Mouse (Mus musculus) heart, postnatal 36 days (tissue): ENCODE data around the gene Grhpr. TPM values are rescaled to one million over a fixed set of nuclear protein-coding genes. Genes with fewer than 3 reads are reported as not detected.
"Not testable (repeated sequence)": the region's sequence is repeated elsewhere in the genome, so short reads cannot be mapped to it uniquely, and the experiment has no call there.

ENCODE experiments used
- DNase-seq, 2 experiments: peaks; one replicate each; pipeline ENCODE4 v3.0.0; 2021 to 2022
- intact Hi-C: fragments of 180-260 bp; cut with DNase I; formaldehyde crosslinking; loops from one replicate; pipeline ENCODE4 v1.15.1; 2025
- total RNA-seq, 2 experiments: library from RNA; stranded (reverse); gene quantifications; 2 replicates each; pipeline ENCODE4 v1.2.3; 2021

Gene Grhpr
- total RNA-seq, 2 experiments from 2014 or later, result 36.9 to 41.9 TPM

DNA sequence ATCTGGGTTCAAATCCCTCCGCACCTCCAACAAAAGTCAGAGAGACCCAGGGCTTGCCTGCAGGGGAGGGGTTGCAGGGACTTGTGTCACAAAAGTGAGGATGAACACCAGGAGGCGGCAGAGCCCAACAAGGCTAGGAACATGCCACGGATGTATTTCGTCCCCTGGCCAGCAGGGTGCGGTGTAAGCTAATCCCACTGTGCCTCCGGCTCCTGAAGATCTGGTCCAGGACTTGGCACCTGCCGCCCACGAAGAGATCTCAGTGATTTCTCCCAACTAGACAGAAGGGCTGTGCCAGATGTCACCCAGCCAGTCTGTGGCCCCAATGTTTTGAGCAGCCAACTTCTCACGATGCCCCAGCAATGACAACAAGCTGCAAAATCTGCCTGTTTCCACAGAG, 7.7 kb upstream of the Grhpr start:
- DNase-seq, result peak; percentile 81 to 87
- intact Hi-C loops, result loop anchor here (2.0 to 5.0 kb wide), 2 partner anchors 216 to 307 kb away; partner anchors contain the start of gene Zcchc7

DNA sequence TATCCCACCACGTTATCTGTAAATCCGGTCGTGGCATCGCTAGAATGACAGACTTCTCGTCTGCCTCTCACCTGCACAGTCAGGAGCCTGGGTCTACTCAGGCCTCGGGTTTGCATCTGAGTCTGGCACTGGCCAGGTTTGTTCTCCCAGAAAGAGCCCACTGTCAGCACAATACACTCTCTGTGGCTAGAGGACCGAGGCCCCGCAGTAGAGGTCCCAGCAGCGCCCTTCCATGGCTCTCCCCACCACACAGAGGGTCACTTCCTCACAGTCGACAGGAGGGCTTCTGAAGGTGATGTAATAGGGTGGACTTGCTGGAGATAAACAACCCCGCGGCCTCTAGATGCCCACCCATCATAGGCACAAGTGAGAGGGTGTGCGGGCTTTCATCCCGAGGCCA, 7.3 kb upstream of the Grhpr start:
- intact Hi-C loops, result loop anchor here (2.0 to 5.0 kb wide), 2 partner anchors 217 to 307 kb away; partner anchors contain the start of gene Zcchc7
- no peak for DNase-seq

DNA sequence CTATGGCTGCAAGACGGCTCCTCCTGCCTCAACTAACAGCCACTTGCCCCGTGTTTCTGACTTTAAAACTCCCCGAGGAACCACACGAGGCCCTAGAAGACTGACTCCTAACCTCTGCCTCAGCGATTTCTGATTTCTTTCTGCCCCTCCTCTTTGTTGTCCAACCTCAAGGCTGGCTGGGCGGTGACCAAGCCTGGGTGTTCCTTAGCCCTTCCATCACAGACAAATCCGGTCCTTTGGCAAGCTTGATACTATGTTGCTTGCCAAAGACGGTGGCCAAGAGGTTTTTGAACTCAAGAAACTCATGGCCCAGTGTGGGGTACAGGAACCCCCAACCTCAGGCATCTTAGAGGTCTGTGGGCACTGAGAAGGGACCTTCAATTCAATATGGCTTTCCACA, 6.9 kb upstream of the Grhpr start:
- intact Hi-C loops, result loop anchor here (5.0 kb wide), 1 partner anchor 217 kb away; the partner anchor contains the start of gene Zcchc7
- no peak for DNase-seq

DNA sequence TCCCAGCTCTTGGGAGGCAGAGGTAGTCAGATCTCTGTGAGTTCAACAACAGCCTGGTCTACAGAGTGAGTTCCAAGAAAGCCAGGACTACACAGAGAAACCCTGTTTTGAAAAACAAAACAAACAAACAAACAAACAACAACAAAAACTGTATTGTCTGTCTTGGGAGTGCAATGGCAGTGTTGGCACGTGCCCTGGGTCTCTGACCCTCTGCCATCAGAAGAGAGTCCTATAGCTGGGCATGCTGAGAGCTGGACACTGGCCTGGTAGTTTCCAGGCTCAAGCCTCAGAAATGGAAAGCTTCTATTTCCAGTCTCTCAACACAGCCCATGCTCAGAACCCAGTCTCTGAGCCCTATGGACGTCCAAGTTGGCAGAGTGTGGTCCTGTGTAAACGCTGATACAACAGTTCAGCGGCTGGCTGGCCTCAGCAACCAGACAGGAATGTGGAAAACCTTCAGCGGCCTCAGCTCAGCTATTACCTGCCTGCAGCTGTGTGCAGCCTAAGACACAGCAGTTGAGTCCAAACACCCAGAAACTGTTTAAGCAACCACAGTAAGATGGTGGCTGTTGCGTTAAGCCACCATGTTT, 5.1 kb upstream of the Grhpr start:
- no peak for DNase-seq
- intact Hi-C loops, result no loop called here

DNA sequence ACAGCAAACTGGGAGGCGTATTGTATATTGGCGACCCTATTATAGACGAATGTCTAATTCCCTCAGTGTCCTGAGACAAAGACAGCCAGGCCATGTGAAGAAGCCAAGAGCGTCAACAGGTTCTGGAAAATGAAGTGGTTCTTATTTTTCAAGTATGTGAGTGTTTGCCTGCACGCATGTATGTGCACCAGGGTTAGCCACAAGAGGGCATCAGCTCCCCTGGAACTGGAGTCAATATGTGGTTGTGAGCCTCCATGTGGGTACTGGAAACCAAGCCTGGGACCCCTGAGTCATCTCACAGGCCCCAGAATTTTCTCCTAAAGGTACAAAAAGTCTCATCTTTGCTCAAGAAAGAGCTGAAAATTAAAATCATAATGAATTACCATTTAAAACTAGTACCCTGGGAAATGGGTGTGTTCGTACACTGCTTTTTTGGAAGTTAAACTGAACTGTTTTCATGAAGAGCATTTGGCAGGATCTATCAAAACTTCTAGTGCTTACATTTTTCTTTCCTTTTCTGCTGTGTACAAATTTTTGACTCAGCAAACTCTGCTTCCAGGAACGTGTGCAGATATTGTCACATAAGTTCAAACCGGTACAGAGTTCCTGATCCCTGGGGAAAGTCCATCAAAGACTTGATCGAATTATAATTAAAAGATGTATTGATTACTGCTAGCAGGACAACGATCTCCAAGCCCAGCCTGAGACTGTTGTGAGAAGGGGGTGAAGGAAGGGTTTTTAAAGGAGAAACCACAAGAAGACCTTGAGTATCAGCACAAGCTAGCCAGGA, 4.1 kb upstream of the Grhpr start:
- intact Hi-C loops, result no loop called here
- no peak for DNase-seq

DNA sequence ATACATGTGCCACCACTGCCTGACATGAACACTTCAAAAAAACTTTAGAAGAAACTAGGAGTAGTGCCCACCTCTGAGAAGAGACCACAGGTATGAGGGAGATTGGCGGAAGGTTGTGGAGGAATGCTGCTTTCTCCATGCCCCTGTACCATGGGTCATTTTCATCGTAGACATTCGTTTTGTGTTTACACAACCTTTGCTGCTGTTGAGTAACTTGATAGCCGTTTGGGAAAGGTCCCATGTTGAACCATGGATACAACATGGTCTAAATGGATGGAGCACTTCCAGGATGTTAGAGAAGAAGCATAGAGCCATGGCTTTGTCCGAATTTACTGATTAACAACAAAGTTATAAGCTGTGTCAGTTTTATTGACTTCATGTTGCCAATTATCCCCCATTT, 3.0 kb upstream of the Grhpr start:
- intact Hi-C loops, result no loop called here
- no peak for DNase-seq

DNA sequence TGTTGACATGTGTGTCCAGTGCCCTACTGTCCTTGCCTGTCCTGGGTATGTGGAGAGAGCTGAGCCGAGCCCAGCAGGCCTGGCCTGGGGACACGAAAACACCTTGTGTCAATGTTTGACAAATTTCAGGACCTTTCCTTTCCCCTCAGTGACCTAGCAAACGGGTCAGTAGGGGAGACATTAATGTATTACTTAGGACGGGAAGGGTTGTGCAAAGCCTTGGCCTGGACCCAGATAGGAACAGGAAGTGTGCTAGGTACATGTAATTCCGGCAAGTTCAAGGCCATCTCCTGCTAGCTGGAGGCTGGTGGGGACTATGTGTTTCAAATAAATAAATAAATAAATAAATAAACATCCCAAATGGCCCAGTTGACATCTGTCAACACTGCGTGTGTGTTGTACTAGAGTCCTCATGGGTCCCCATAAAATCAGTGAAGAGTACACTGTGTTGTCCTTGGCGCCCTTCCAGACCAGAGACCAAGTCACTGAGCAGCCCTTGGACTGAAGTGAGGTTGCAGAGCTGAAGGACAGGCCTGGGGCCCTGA, 1.3 kb upstream of the Grhpr start:
- no peak for DNase-seq
- intact Hi-C loops, result no loop called here

DNA sequence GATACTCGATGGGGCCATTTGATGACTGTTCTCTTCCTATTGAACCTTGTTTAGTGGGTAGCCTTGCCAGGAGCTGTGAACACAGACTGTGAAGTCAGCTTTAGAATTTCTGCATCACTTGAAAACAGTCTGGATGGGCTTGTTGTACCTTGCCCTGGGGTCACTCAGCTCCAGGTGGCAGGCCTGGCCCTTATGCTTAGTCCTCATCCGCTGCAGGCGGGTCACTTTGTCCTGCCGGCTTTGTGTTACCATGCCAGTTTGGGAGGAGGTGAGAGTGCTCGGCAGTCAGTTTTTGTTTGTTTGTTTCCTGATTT, 736 bp downstream of the Grhpr start:
- intact Hi-C loops, result no loop called here
- DNase-seq, result no peak

DNA sequence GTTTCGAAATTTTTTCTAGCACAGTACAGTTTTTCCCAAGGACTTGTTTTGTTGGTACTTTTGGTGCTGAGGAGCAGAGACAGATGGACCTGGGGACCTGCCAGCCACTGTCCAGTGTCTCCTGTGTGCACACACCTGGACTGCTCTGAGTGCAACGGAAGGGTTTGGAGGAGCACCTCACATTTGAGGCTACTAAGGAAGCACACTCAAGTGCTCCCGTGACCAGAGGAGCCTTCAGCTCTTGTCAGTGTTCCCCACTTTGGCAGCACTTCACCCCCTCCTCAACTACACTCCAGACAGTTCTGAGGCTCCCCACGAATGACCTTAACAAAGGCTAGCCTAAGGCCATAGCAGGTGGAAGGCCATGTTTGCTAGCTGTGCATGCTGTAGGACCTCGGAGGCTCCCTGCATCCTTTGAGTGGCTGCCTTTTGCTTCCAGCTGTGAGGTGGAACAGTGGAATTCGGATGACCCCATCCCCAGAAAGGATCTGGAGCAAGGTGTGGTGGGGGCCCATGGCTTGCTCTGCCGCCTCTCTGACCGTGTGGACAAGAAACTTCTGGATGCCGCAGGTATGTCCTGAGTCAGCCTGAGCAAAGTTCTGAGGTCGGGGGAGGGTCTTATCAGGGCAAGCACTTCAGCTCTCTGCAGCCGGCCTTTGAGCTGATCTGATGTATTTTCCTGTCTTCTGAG, 1.4 kb downstream of the Grhpr start:
- DNase-seq, result no peak
- intact Hi-C loops, result no loop called here

DNA sequence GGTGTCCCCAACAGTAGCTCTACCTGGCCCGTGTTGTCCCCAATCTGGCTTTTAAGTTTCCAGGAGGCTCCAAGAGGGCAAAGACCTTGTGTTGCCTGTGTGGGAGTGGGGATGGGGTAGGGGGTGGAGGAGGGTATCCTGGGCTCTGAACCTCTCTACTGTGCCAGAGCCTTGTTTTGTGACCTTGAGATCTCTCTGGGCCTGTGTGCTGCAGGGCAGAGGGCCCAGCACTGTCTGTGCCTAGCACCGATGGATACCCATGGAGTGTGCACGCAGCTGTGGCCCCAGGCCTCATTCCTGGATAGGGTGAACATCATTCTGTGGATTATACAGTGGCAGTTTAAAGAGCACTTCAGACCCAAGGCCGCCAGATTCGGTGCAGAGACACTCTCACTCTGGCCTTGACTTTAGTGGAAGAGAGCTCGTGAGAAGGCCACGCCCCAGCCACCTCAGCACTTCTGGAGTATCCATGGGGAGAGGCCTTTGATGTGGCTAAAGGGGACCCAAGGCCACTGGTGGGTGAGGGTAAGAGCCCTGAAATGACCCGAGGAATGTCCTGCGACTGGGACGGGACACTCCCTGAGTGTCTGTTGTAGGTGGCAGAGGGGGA, 2.0 kb downstream of the Grhpr start:
- no peak for DNase-seq
- intact Hi-C loops, result no loop called here

DNA sequence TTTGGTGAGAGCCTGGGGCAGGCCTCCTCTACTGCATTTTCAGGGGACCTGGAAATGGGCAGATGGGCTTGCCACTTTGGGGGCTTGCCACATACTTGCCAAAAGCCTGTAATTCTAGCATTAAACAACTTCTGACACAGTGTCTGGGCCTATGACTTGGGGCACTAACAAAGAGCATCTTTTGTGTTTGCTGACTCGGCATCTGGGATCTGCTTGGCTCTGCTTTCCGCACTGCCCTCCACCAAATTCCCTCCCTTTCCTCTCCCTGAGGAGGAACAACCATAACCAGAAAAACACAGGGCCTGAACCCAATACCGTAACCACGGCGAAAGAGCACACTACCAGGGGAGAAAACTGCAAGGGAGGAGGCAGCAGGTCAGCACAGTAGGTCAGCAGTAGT, 9.4 kb downstream of the Grhpr start:
- intact Hi-C loops, result no loop called here
- no peak for DNase-seq

DNA sequence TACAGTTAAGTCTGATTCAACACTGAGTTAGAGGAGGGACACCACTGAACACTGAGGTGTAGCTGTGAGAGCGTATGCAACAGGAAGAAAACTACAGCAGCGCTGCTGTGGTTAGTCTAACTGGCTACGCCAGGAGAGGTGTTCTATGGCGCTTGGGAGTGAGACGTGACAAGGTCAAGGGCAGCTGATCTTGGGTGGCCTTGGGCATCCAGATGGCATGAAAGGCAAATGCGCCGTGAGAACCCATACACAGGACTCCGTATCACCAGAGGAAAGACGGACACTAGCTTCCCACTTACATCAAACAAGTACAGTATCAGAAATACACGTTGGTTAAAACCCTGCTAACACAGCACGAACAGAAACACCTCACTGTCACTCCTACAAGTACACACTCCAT, 11.1 kb downstream of the Grhpr start:
- intact Hi-C loops, DNase-seq: not testable (repeated sequence)

DNA sequence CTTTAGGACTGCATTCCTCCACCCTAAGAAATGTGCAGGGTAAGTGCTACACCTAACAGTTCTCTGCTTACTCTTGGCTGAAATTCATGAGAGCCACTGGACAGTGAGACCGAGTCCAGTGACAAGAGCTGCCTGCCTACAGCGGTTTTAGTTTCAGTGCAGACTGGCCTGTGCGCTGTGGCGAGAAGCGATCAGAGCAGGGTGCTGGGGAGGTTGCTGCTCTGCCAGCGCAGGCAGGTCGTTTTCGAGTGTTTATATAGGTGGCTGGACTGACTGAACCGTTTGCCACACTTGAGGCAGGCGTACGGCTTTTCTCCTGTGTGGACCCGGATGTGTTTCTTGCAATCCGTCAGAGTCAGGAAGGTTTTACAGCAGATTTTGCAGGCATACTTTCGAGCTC, 12.0 kb downstream of the Grhpr start:
- intact Hi-C loops, DNase-seq: not testable (repeated sequence)

DNA sequence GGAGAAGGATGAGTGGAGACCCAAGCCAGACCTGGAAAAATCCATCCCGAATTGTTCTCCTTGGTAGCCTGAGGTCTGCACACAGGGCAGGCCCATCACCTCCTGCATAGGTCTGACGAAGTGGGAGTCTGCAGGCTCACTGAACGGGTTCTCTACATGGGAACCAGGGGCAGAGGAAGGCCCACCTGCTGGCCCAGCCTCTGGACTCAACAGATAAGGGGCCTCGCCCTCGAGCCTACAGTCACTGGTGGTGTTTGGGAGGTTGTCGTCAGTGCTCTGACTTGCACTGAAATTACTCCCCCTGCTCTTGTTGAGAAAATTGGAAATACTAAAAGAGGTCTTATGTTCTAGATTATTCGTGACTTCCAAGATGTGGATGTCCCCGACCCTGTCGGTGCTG, 12.7 kb downstream of the Grhpr start:
- intact Hi-C loops, result no loop called here
- no peak for DNase-seq

DNA sequence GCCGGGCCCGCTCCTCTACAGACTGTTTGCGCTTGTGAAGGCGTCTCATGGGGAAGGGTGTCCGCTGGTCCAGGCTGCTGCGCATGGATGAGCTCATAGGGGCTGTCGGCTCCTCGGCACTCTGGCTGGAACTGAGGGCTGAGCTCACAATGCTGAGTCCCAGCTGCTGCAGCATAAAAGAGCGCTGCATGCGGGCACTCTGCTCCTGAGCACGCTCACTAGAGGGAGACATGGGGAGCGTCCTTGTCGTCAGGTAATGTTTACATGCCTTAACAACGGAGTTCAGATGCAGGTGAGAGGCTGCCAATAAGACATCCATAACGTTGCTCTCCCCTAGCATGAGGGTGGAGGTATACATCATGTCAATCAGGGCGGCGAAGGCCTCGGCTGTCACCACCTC, 13.6 kb downstream of the Grhpr start:
- intact Hi-C loops, result no loop called here
- DNase-seq, result no peak

DNA sequence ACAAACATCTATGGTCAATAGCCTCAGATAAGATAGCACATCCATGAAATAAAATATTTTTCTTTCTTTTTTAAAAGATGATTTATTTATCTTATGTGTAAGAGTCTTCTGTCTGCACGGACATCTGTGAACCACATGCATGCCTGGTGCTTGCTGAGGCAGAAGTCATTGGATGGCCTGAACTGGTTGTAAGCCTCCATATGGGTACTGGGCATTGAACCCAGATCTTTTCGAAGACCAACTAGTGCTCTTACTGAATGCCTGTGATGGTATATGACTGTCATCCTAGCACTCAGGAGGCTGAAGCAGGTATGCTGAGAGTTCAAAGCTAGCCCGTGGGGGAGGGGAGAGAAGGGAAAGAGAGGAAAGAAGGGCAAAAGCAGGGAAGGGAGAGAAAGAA, 16.9 kb downstream of the Grhpr start:
- intact Hi-C loops, result no loop called here
- DNase-seq, result no peak

DNA sequence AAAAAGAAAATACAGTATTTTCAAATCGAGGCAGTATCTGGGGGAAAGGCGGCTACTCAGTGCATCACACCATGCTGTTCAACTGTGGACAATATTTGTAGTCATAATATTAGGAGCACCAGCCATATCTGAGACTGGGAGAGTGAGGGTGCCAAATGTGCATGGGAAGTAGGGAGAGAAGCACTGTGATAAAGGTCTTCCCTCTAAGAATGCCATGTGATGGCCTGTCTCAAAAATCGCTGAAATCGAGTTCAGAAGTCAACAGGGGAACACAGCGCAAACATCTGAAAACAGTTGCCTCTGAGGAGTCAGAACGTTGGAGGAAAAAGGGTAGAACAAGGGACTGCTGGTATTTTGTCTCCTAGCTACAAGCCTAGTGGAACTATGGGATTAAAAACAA, 18.8 kb downstream of the Grhpr start:
- DNase-seq, result no peak
- intact Hi-C loops, result no loop called here

DNA sequence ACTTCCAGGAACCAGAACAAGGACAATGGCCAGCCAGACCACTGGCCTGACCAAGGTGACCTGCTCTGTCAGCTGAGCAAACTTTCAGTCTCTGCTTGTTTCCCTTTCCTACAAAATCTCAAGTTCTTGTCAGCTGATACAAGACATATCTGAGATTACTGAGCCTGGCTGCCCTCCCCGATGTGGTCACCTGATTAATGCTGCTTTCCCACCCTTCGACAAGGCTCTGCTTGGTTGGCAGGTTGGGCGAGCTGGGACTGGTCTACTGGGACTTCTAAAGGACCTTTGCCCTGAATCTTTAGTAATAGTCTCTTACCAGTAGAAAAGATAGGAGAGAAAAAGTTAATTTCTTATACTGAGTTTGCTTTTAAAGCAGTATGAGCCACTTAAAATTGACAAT, 24.3 kb downstream of the Grhpr start:
- DNase-seq, result no peak
- intact Hi-C loops, result no loop called here

DNA sequence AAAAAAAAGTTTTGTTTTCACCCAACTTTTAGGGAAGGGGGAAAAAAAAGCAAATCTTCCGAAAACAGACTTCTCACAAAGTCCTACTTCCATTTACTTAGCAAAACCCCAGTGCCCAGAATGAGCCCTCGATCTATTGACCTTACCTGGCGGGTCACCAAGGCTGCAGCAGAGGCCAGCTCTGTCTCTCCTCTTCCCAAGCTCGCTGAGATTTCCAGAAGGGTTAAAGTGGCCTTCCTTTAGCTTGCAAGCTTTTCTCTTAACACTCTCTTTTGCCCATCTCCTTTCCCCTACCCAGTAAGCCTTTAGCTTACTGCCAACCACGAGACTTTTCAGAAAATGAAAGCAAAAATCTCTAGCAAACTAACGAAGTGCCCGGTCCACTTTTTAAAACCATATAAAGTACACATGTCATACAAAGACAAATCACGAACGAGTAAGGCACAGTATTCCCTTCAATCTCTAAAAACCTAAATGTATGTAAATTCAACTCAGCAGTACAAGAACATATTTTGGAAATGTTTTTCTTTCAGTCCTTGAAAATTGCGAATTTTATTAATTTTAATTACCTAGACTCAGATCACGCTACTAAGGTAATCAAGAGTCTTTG, 29.7 kb downstream of the Grhpr start:
- intact Hi-C loops, result loop anchor here (5.0 to 10.0 kb wide), 2 partner anchors 521 to 844 kb away; partner anchors contain the start of gene Shb
- no peak for DNase-seq

DNA sequence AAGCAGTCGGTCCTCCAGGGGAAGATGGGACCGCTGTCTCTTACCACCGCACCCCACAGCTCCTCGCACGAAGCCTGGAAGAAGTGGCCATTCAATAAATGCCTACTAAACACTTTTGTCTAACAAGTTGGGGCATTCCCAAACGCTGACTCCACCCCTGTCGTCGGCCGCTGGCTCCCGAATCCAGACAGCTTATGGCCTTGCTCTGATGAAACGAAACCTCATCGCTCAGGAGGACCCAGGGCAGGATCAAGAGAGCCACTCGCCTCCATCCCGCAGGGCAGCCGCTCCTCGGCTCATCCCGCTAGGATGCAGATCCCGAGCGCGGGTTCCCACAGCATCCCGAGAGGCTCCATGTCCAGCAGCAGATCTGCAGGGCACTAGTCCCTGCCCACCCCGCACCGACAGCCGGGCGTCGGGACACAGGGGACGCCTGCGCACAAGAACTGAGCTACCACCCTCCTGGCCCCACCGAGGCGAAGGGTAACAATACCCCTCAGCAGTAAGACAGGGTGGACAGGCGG, 30.4 kb downstream of the Grhpr start:
- DNase-seq, result peak in 1 of 2 experiments; percentile 61
- intact Hi-C loops, result loop anchor here (5.0 to 10.0 kb wide), 2 partner anchors 521 to 843 kb away; partner anchors contain the start of gene Shb
